Mouse (Mus musculus) embryonic fibroblast, embryonic 13.5 days (primary cell): Measurements from ENCODE around the gene Gm15217. TPM values are rescaled to one million over a fixed set of nuclear protein-coding genes. Genes with fewer than 3 reads are reported as not detected.

Experiments
- H3K27ac ChIP-seq: 2 replicates; pipeline ENCODE4 v1.5.1; 2012; ENCODE audit warnings: low read length, control low read depth, inconsistent platforms; ENCODE audit not compliant: insufficient read depth
- H3K4me1 ChIP-seq: 2 replicates; pipeline ENCODE4 v1.6.1; 2011; ENCODE audit warnings: low read length; ENCODE audit not compliant: control insufficient read depth, insufficient read depth
- H3K4me3 ChIP-seq: 2 replicates; pipeline ENCODE4 v1.5.1; 2011; ENCODE audit warnings: mild to moderate bottlenecking, control low read depth, low read length; ENCODE audit not compliant: insufficient read depth
- CTCF ChIP-seq: IDR thresholded peaks from 2 replicates; pipeline ENCODE4 v1.5.1; 2011; ENCODE audit warnings: mild to moderate bottlenecking, control low read depth, low read length, moderate library complexity, borderline replicate concordance; ENCODE audit not compliant: insufficient read depth
- POLR2A ChIP-seq: IDR thresholded peaks from 2 replicates; pipeline ENCODE4 v1.6.1; 2011; ENCODE audit warnings: low read depth, mild to moderate bottlenecking, control low read depth, low read length, moderate library complexity
- polyA plus RNA-seq: library from polyadenylated mRNA; stranded (reverse); fragments of >200 nt; gene quantifications from 2 replicates; pipeline ENCODE4 v1.2.4, GENCODE M21; 2011; ENCODE audit warnings: low read depth; ENCODE audit not compliant: missing spikeins, insufficient read length

The Gm15217 gene
- polyA plus RNA-seq, 1 experiment: not detected

DNA sequence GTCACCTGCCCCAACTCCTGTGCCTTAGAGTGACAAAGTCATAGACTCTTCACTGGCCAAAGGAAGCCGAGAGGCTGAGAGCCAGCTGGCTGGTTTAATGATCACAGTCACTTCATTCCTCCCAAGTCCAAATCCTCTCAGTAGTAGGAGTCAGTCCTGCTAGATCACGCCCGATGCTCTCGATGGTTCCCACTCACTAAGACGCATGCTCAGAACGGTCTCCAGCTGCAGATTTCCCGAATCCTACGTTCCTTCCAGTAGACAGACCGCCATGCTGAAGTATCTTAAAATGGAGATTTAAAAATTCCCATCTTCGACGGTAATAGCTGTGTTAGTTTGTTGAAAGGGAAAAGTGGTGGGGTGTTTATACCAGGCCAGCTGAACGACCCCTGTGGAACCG, 48.0 kb downstream of the Gm15217 start:
- no peak overlapping the region for H3K27ac ChIP-seq
- H3K4me3 ChIP-seq: no peak overlapping the region
- TF ChIP-seq POLR2A: no peak
- no peak for TF ChIP-seq CTCF
- H3K4me1 ChIP-seq: no peaks in the 10 kb centered on the region

DNA sequence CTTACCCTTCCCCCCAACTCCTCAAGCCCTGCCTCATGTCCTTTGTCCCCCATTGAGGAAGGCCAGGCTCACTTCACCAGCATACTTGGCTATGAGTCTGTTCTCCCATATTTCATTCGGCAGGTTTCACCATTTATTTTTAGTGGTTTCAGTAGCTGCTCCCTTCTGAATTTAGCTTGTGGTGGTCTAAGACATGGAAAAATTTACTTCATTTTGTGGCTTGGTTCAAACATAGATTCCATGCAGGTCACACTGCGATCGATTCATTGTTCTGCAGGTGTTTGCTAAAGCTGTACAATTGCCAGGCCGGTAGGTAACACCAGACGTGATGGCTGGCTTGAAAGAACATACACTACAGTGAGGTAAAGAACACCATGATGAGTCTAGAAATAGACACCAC, 51.0 kb downstream of the Gm15217 start:
- Histone ChIP-seq H3K4me3 (no peak overlapping the region), H3K4me1 (no peaks in the 10 kb centered on the region), H3K27ac (no peak overlapping the region)
- TF ChIP-seq CTCF: no peak
- no peak for TF ChIP-seq POLR2A

Other genes with a start within 250 kb of the Gm15217 start
- 33.6 and 43.7 TPM in 2 replicates for gene Bmp4, start 11.3 kb downstream of the Gm15217 start, polyA plus RNA-seq